Mouse (Mus musculus) olfactory bulb, adult 2 months (tissue): ENCODE data around the gene C1ql4. TPM values are rescaled to one million over a fixed set of nuclear protein-coding genes. Genes with fewer than 3 reads are reported as not detected.
A peak's percentile ranks its signal among the peaks of the same experiment; 100 is the strongest.

ENCODE experiments used
- H3K27ac ChIP-seq: fragments of 200-500 bp; 2 replicates; pipeline ENCODE4 v1.5.1; 2012; ENCODE audit warnings: low read depth, low read length; ENCODE audit not compliant: insufficient read depth
- H3K4me1 ChIP-seq: fragments of 200-500 bp; 2 replicates; pipeline ENCODE4 v1.6.1; 2012; ENCODE audit warnings: low read length; ENCODE audit not compliant: control insufficient read depth, insufficient read depth
- H3K4me3 ChIP-seq: fragments of 200-500 bp; 2 replicates; pipeline ENCODE4 v1.5.1; 2012; ENCODE audit warnings: mild to moderate bottlenecking, low read depth, low read length, moderate library complexity; ENCODE audit not compliant: insufficient read depth
- CTCF ChIP-seq: fragments of 200-500 bp; IDR thresholded peaks from 2 replicates; pipeline ENCODE4 v1.5.1; 2012; ENCODE audit warnings: low read depth, mild to moderate bottlenecking, low read length, moderate library complexity; ENCODE audit not compliant: insufficient read depth
- POLR2A ChIP-seq: fragments of 200-500 bp; IDR thresholded peaks from 2 replicates; pipeline ENCODE4 v1.6.1; 2012; ENCODE audit warnings: mild to moderate bottlenecking, low read depth, low read length, moderate library complexity; ENCODE audit not compliant: insufficient read depth
- WGBS: fragments of 180-500 bp; shearing (Covaris S2); methylation state at CpG from one replicate; pipeline ENCODE4 v1.1.7; 2018; 5-methylcytosine and 5-hydroxymethylcytosine counted together
- polyA plus RNA-seq: library from polyadenylated mRNA; stranded (reverse); fragments of >200 nt; gene quantifications from 2 replicates; pipeline ENCODE4 v1.2.4, GENCODE M21; 2012; ENCODE audit warnings: low replicate concordance; ENCODE audit not compliant: missing spikeins, insufficient read depth, insufficient read length

The C1ql4 gene
- polyA plus RNA-seq, 1 experiment = not detected

DNA sequence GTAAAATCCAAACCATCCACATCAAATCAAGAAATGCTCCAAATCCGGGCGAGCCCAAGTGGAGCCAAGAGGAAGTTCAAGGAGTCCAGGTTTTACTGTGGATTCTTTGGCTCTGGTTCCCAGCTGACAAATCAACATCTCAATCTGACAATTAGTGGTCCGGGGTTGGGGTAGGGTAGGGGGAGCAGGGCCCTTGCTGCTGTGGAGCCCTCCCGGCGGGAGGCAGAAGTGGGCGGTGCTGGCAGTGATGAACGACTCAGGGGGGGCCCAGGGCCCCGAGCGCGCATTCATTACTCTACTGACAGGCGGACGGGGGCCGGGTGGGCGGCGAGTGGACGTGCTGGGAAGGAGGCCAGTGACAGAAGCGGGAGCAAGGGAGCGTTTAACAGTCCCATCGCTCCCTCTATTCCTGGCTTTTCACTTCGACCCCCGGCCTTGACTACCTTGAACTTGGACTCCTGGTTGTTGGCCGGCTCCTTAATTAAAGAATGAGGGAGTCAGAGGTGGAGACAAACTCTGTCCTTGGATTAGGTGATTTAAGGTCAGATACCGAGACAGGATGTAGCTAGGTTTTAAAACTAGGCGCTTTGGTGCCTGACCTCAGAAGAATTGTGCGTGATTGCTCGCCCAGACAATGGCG lies 7.1 kb upstream of the C1ql4 start:
- TF ChIP-seq CTCF = no peak
- no peak for TF ChIP-seq POLR2A
- 19% methylated on average over 27 of the region's 27 CpGs for WGBS
- Histone ChIP-seq H3K4me3 (no peak overlapping the region), H3K4me1 (peaks cover 41% of the 10 kb centered on the region), H3K27ac (no peak overlapping the region)

DNA sequence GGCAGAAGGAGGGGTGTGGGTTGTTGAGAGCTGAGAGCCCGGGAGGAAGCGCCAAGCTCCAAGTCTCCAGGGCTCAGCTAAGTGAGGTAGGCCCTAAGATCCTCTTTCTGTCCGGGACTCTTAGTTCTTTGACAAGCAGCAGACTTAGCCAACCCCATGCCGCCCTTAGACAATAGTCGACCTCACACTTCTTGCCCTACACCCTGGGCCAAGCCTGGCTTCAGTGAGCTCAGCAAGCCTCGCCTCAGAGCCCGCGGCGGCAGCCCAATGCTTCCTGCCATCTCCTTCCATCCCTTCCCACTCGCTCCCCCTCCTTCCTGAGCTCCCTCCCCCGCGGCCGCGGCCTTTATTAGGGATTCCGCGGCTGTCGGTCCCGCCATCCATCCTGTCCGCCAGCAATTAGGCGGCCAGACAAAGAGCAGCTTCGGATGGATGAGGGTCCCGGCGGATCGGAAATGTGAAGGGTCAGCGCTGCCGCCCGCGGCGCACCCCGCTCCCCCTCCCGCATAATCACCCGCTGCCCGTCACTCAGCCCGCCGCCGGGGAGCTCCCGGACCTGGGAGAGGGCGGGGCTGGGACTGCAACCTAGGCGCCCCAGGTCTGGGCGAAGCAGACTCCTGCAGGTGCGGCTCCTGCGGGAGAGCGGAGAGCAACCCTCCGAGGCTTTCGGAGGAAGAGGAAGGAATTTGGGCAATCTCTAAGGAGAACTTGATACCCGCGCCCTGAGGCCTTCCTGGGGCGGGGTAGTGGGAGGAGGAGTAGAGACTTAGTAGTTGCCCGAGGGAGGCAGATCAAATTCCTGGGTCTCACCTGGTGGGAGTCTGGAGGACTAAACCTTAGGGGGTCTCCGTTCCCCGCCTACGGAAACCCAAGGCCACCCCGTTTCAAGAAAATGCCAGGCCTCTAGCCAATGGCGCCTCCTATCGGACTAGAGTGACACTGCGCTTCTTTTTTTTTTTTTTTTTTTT lies 6.0 kb upstream of the C1ql4 start:
- Histone ChIP-seq H3K27ac (no peak overlapping the region), H3K4me3 (peak overlapping the region; percentile 54), H3K4me1 (peaks cover 38% of the 10 kb centered on the region)
- TF ChIP-seq CTCF = peak; percentile 74
- no peak for TF ChIP-seq POLR2A
- WGBS = 6% methylated on average over 56 of the region's 56 CpGs

DNA sequence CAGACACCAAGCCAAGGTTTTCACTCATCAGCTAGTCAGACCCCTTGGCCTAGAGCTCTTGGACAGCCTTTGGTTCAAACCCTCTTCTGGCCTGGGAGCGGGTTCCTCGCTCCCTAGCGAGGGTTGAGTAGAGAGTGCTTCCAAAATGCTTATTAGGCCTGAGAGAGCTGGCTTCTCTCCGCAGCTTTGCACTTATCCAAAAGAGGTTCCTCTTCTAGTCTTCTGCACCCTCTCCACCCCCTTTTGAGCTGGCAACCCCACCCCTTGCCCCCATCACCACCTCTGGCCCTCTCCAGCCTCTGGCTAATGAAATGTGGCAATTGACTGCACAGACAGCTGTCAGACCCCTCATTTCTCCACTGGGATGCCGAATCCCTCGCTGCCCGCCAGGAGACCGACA lies 5.3 kb upstream of the C1ql4 start, which contains the start of gene Dnajc22:
Dnajc22 (plus strand) TSS at position 301 of the 400 bp plus-strand sequence.
- WGBS = 86% methylated on average over 8 of the region's 8 CpGs
- TF ChIP-seq CTCF = no peak
- no peak for TF ChIP-seq POLR2A
- H3K4me1 ChIP-seq = peaks cover 35% of the 10 kb centered on the region
- H3K27ac ChIP-seq = no peak within 1 kb of the TSS
- H3K4me3 ChIP-seq = peak within 1 kb of the TSS; percentile 54

DNA sequence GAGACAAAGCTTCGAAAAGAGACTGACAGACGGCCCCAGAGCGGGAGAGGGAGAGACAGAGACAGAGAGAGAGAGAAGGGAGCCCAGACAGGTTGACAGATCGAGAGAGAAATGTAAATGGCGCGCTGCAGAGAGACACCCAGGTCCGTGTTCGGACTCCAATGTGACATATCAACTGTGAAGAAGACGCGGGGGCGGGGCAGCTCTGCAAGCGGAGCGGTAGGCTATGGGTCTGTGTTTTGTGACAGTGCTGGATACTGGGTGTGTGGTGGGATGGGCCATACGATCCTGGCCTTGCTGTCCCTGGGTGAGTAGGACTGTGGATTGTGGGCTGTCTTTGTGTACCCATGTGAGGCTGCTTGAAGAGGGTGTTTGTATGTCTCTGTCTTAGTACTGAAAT lies 1.5 kb upstream of the C1ql4 start:
- Histone ChIP-seq H3K4me1 (peaks cover 16% of the 10 kb centered on the region), H3K27ac (no peak overlapping the region), H3K4me3 (no peak overlapping the region)
- WGBS = 59% methylated on average over 14 of the region's 14 CpGs
- TF ChIP-seq CTCF (no peak), POLR2A (no peak)

DNA sequence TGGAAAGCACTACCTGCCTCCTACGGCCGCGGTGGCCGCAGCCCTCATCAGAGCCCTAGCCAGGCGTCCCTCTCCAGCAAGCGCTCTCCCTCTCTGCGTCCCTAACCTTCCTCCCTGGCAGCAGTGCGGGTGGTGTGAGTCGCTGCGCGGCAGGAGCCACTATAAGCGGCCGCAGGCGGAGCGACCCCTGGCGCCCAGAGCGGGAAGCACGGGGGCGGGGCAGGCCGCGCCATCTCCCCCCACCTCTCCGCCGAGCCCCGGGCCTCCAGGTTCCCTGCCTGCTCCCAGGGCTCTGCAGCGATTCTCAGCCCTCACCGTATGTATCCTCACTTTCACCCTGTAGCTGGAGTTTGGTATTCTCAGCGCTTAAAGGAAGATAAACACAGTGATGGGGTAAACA lies 675 bp upstream of the C1ql4 start:
- TF ChIP-seq CTCF (peak; percentile 77), POLR2A (no peak)
- H3K27ac ChIP-seq = no peak overlapping the region
- peak overlapping the region; percentile 17 for H3K4me3 ChIP-seq
- H3K4me1 ChIP-seq = peaks cover 9% of the 10 kb centered on the region
- 2% methylated on average over 27 of the region's 27 CpGs for WGBS

DNA sequence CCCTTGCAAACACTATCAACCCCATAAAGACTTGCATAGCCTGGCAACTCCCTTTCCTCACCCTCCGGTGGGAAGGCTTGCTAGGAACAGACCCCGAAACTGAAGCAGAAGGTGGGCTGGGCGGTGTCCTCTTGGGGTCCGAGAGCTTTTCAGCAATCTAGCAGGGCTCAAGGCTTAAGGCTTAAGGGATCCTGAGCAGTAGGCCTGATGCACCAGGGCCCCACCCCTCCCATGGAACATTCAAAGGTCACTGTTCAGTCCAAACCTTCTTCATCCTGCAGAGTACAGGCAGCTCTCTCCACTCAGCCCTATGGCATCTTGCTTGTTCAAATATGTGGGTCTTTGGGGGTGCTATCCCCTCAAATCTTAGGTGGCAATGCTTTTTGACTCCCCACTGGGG lies 1.6 kb downstream of the C1ql4 start:
- no peak overlapping the region for H3K27ac ChIP-seq
- H3K4me1 ChIP-seq = peaks cover 4% of the 10 kb centered on the region; the same call in 1 of the 2 replicates
- no peak overlapping the region for H3K4me3 ChIP-seq
- TF ChIP-seq POLR2A (no peak), CTCF (no peak)
- 94% methylated on average over 4 of the region's 4 CpGs for WGBS

DNA sequence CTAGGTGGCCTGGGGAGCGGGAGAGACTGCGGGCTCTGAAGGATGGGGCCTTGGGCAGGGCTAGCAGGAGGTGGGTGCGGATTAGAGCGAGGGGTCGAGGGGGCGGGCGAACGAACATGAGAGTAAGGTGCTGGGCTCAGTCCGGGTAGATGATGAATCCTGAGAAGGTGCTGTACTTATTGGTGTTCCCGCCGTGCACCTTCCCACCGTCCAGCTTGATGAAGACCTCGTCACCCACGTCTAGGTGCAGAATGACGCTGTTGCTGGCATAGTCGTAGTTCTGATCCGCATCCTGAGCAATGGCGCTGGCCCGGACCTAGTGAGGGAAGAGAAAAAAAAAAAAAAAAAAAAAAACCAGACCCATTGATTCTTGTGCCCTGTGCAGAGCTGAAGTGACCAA lies 3.0 kb downstream of the C1ql4 start:
- H3K4me1 ChIP-seq = peaks cover 4% of the 10 kb centered on the region; the same call in 1 of the 2 replicates
- TF ChIP-seq CTCF (no peak), POLR2A (no peak)
- 49% methylated on average over 19 of the region's 19 CpGs for WGBS
- H3K4me3 ChIP-seq = no peak overlapping the region
- H3K27ac ChIP-seq = no peak overlapping the region

DNA sequence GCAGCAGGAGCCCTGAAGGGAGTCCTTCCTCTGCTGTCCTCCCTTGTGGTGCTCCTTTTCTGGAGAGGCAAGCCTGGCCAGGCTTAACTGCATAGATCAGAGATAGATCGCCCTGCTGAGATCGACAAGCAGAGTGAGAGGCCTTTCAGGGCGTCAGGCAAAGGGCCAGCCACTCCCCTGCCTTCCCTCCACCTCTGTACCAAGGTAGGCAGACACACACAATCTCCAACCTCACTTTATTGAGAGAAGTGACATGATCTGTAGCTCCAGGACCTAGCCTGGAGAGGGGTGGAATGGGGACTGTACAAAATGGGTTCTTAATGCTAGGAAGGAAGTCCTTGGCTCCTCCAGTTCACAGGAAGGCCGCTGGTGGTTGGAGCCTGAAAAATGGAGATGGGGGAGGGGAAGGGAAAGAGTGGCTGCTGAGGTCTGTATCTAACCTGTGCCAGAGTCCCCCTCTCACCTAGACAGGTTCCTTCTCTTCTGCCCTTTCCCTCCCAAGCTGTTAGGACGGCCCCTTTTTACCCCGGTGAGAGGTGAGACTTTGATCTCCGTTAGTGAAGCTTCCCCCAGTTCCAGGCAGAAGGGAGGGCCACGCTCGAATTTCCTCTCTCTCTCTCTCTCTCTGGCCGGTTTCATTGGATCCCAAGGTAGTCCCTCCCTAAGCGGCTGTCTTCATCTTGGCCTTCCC lies 3.6 kb downstream of the C1ql4 start:
- no peak overlapping the region for H3K4me3 ChIP-seq
- WGBS = 42% methylated on average over 11 of the region's 11 CpGs
- peaks cover 4% of the 10 kb centered on the region; the same call in 1 of the 2 replicates for H3K4me1 ChIP-seq
- no peak overlapping the region for H3K27ac ChIP-seq
- no peak for TF ChIP-seq POLR2A
- TF ChIP-seq CTCF = no peak
